Mouse (Mus musculus) neural tube, embryonic 11.5 days (tissue): ENCODE results near the gene Cfap97. TPM values are rescaled to one million over a fixed set of nuclear protein-coding genes. Genes with fewer than 3 reads are reported as not detected.
A peak's percentile ranks its signal among the peaks of the same experiment; 100 is the strongest.

Experiments used
- ATAC-seq: fragments of 200-750 bp; cut with Nextera tagmentation; 2 replicates; pipeline ENCODE4 v1.8.0; 2017; ENCODE audit warnings: moderate number of reproducible peaks, mild to moderate bottlenecking, moderate TSS enrichment, moderate library complexity; ENCODE audit not compliant: insufficient read depth, low FRiP score, low TSS enrichment
- DNase-seq: peaks from one replicate; pipeline ENCODE4 v3.0.0-alpha.2; 2015; ENCODE audit warnings: low spot score
- H3K27ac ChIP-seq: fragments of 300-500 bp; sonication (generic); 2 replicates; pipeline ENCODE4 v1.5.1; 2014; ENCODE audit warnings: low read depth, mild to moderate bottlenecking, low read length
- H3K27me3 ChIP-seq: fragments of 300-500 bp; sonication (generic); 2 replicates; pipeline ENCODE4 v1.6.1; 2014; ENCODE audit warnings: mild to moderate bottlenecking, low read length, mixed read lengths; ENCODE audit not compliant: control insufficient read depth, insufficient read depth
- H3K36me3 ChIP-seq: fragments of 300-500 bp; sonication (generic); 2 replicates; pipeline ENCODE4 v1.6.1; 2014; ENCODE audit warnings: mild to moderate bottlenecking, low read length, moderate library complexity, mixed read lengths; ENCODE audit not compliant: control insufficient read depth, insufficient read depth
- H3K4me1 ChIP-seq: fragments of 300-500 bp; sonication (generic); 2 replicates; pipeline ENCODE4 v1.6.1; 2014; ENCODE audit warnings: low read length, mixed read lengths; ENCODE audit not compliant: control insufficient read depth, insufficient read depth
- H3K4me2 ChIP-seq: fragments of 300-500 bp; sonication (generic); 2 replicates; pipeline ENCODE4 v1.6.1; 2014; ENCODE audit warnings: low read depth, mild to moderate bottlenecking, moderate library complexity
- H3K4me3 ChIP-seq: fragments of 300-500 bp; sonication (generic); 2 replicates; pipeline ENCODE4 v1.5.1; 2014; ENCODE audit warnings: low read depth, low read length
- H3K9ac ChIP-seq: fragments of 300-500 bp; sonication (generic); 2 replicates; pipeline ENCODE4 v1.6.1; 2014; ENCODE audit warnings: mild to moderate bottlenecking, low read length
- H3K9me3 ChIP-seq: fragments of 300-500 bp; sonication (generic); 2 replicates; pipeline ENCODE4 v1.6.1; 2016; ENCODE audit warnings: low read length; ENCODE audit not compliant: control insufficient read depth
- WGBS: fragments of 180-500 bp; shearing (Covaris S2); extraction: QIAGEN DNeasy Blood & Tissue Kit; methylation state at CpG from one replicate; pipeline ENCODE4 v1.1.7; 2014; 5-methylcytosine and 5-hydroxymethylcytosine counted together
- polyA plus RNA-seq: library from polyadenylated mRNA; unstranded; fragments of >200 nt; fragmentation: Nextera tagmentation; extraction: Ambion mirVana; gene quantifications from 2 replicates; pipeline ENCODE4 v1.2.1, GENCODE M21; 2014

The Cfap97 gene
- polyA plus RNA-seq, 1 experiment from 2014 or later, result 20.1 TPM

- Histone ChIP-seq H3K4me3 (no peak overlapping the region), H3K9me3 (no peaks in the 10 kb centered on the region), H3K4me1 (peaks cover 6% of the 10 kb centered on the region; the same call in 1 of the 2 replicates), H3K4me2 (no peak overlapping the region), H3K27ac (no peak overlapping the region), H3K9ac (no peak overlapping the region), H3K27me3 (no peaks in the 10 kb centered on the region), H3K36me3 (no peaks in the 10 kb centered on the region)
- DNase-seq, result no peak
- 61% methylated on average over 3 of the region's 3 CpGs for WGBS
- no peak for ATAC-seq
Measured at GRCm38 (mm10) chr8:46146173-46146572, 5.4 kb upstream of the Cfap97 start.

- Histone ChIP-seq H3K27me3 (0 out of 2 replicates have a peak, but pooled peaks cover 3% of the 10 kb centered on the region), H3K9ac (no peak overlapping the region), H3K4me1 (peaks cover 6% of the 10 kb centered on the region; the same call in 1 of the 2 replicates), H3K4me3 (no peak overlapping the region), H3K36me3 (no peaks in the 10 kb centered on the region), H3K27ac (no peak overlapping the region), H3K4me2 (no peak overlapping the region), H3K9me3 (no peaks in the 10 kb centered on the region)
- ATAC-seq, result no peak
- 77% methylated on average over 6 of the region's 6 CpGs for WGBS
- no peak for DNase-seq
Measured at GRCm38 (mm10) chr8:46149306-46149705, 2.3 kb upstream of the Cfap97 start.

GRCm38 (mm10) chr8:46149782-46150181 is 1.8 kb upstream of the Cfap97 start:
- Histone ChIP-seq H3K4me3 (no peak overlapping the region), H3K4me1 (peaks cover 6% of the 10 kb centered on the region; the same call in 1 of the 2 replicates), H3K27ac (no peak overlapping the region), H3K9me3 (no peaks in the 10 kb centered on the region), H3K9ac (no peak overlapping the region), H3K27me3 (0 out of 2 replicates have a peak, but pooled peaks cover 3% of the 10 kb centered on the region), H3K4me2 (no peak overlapping the region), H3K36me3 (no peaks in the 10 kb centered on the region)
- 75% methylated on average over 9 of the region's 9 CpGs for WGBS
- no peak for ATAC-seq
- DNase-seq, result no peak

- 4% methylated on average over 58 of the region's 103 CpGs for WGBS
- Histone ChIP-seq H3K36me3 (no peaks in the 10 kb centered on the region), H3K4me2 (peak within 1 kb of the TSS; percentile 94), H3K27me3 (0 out of 2 replicates have a peak, but pooled peaks cover 3% of the 10 kb centered on the region), H3K4me3 (peak within 1 kb of the TSS; percentile 85), H3K9ac (peak within 1 kb of the TSS; percentile 82), H3K4me1 (peaks cover 6% of the 10 kb centered on the region; the same call in 1 of the 2 replicates), H3K9me3 (no peaks in the 10 kb centered on the region), H3K27ac (peak within 1 kb of the TSS; percentile 60; the same call in 1 of the 2 replicates)
- DNase-seq (peak; percentile 88), ATAC-seq (peak; percentile 88)
Measured at GRCm38 (mm10) chr8:46152064-46153031, 777 bp downstream of the Cfap97 start, which contains the start of gene Snx25. TSS of gene Snx25 (minus strand) at chr8:46152159.

- Histone ChIP-seq H3K36me3 (no peaks in the 10 kb centered on the region), H3K4me1 (peaks cover 6% of the 10 kb centered on the region; the same call in 1 of the 2 replicates), H3K4me2 (peak overlapping the region; percentile 94), H3K27me3 (0 out of 2 replicates have a peak, but pooled peaks cover 3% of the 10 kb centered on the region), H3K9me3 (no peaks in the 10 kb centered on the region), H3K4me3 (no peak overlapping the region), H3K27ac (no peak overlapping the region), H3K9ac (no peak overlapping the region)
- WGBS, result 30% methylated on average over 2 of the region's 2 CpGs
- DNase-seq (no peak), ATAC-seq (no peak)
Measured at GRCm38 (mm10) chr8:46153042-46153441, 1.5 kb downstream of the Cfap97 start.

- WGBS, result 3% methylated on average over 68 of the region's 77 CpGs
- DNase-seq (peak; percentile 95), ATAC-seq (peak; percentile 96)
- Histone ChIP-seq H3K27ac (peak overlapping the region; percentile 84), H3K4me3 (peak overlapping the region; percentile 70), H3K27me3 (no peaks in the 10 kb centered on the region), H3K9ac (peak overlapping the region; percentile 81), H3K4me1 (peaks cover 3% of the 10 kb centered on the region; the same call in 1 of the 2 replicates), H3K9me3 (no peaks in the 10 kb centered on the region), H3K36me3 (no peaks in the 10 kb centered on the region), H3K4me2 (peak overlapping the region; percentile 74)
Measured at GRCm38 (mm10) chr8:46162953-46163869, 11.6 kb downstream of the Cfap97 start.

GRCm38 (mm10) chr8:46163870-46164190 is 12.3 kb downstream of the Cfap97 start:
- peak; percentile 32 for ATAC-seq
- no peak for DNase-seq
- peak overlapping the region; percentile 81 for H3K9ac ChIP-seq
- no peaks in the 10 kb centered on the region for H3K36me3 ChIP-seq
- 0% methylated on average over 25 of the region's 25 CpGs for whole genome bisulfite sequencing
- peak overlapping the region; percentile 74 for H3K4me2 ChIP-seq
- H3K27me3 ChIP-seq, result no peaks in the 10 kb centered on the region
- no peaks in the 10 kb centered on the region for H3K9me3 ChIP-seq
- peak overlapping the region; percentile 70 for H3K4me3 ChIP-seq
- peaks cover 3% of the 10 kb centered on the region; the same call in 1 of the 2 replicates for H3K4me1 ChIP-seq
- peak overlapping the region; percentile 84 for H3K27ac ChIP-seq

- no peak overlapping the region for H3K4me3 ChIP-seq
- H3K9me3 ChIP-seq, result no peaks in the 10 kb centered on the region
- no peak overlapping the region for H3K4me2 ChIP-seq
- no peak overlapping the region for H3K27ac ChIP-seq
- ATAC-seq (no peak), DNase-seq (no peak)
- 86% methylated on average over 2 of the region's 2 CpGs for WGBS
- H3K36me3 ChIP-seq, result 0 out of 2 replicates have a peak, but pooled peaks cover 2% of the 10 kb centered on the region
- H3K9ac ChIP-seq, result no peak overlapping the region
- no peaks in the 10 kb centered on the region for H3K4me1 ChIP-seq
- no peaks in the 10 kb centered on the region for H3K27me3 ChIP-seq
Measured at GRCm38 (mm10) chr8:46173651-46174050, 22.1 kb downstream of the Cfap97 start.
